Mouse (Mus musculus): ENCODE data around the gene Lmtk2. TPM values are rescaled to one million over a fixed set of nuclear protein-coding genes. Genes with fewer than 3 reads are reported as not detected.
A peak's percentile ranks its signal among the peaks of the same experiment; 100 is the strongest.

Lmtk2 gene
- total RNA-seq (2014; fragmentation: Nextera tagmentation): 7.2 and 7.3 TPM in 2 replicates
- 6.5 and 7.2 TPM in 2 replicates for total RNA-seq (2017)

DNA sequence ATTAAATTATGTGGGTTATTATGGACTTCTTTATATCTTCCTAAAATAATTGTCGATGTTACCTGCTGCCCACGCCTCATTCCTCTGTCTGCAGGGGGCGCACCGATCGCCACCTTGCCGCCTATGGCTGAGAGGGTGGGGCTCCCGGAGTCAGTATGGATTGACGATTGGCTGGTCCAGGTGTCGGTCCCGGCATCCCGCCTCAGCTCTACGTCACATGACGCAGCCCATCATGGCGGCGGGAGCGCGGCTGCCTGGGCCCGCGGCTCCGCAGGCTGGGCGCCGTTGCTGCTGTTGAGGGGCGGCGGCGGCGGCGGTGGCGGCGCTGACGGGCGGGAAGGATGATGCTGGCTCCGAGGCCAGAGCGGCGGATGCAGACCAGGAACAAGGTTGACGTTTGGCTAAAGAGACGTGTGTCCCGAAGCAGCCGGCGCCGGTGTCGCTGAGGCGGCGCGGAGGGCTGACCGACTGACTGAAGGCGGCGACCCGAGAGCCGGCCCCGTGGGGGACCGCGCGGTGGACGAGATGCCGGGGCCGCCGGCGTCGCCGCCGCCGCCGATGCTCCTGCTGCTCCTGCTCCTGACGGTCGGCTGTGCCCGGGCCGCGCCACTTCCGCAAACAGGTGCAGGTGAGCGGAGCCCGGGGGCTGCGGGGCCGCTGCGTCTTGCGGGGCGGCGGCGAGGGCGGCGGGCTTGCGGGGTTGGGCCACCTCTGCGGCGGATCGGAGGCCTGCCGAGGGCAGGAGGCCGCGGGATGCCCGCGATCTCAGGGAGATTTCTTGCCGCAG lies at the start of gene Lmtk2:
TSS of gene Lmtk2 (plus strand) at position 288 of the 787 bp plus-strand sequence.
- peak; percentile 98 for ATAC-seq (replicated peaks; ENCODE audit: poor library complexity, severe bottlenecking)

DNA sequence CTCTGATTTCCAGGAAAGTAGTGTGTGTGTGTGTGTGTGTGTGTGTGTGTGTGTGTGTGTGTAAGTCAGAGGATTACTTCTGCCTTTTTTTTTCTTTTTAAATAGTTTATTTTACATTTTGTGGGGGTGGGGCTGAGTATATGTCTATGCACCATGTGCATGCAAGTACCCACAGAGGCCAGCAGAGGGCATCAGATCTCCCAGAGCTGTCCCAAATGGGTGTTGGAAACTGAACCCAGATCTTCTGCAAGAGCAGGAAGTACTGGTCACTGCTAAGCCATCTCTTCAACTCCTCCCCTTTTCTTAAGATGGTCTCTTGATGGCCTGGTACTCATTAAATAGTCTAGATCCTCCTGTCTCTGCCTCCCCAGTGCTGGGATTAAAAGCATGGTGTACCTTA lies 49.0 kb upstream of the Lmtk2 start:
- ATAC-seq (replicated peaks; ENCODE audit: poor library complexity, severe bottlenecking): peak; percentile 87

DNA sequence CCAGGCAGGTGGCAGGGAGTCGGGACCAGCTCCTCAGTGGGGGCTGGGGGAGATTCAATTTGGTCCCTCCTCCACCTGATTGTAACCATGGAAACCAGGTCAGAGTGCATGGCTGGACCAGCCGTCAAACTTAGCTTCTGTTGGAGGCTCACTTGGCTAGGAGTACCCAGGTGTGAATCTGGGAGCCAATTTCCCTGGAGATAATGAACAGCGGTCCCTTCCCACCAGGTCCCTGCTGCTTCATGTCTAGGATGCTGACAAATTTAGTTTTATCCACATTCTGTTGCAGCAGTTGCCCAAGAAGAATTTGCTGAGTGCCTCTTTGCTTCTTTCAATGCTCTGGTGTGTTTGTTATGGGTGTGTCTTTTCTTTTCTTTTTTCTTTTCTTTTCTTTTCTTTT lies 46.8 kb upstream of the Lmtk2 start:
- no peak for ATAC-seq (replicated peaks; ENCODE audit: poor library complexity, severe bottlenecking)

DNA sequence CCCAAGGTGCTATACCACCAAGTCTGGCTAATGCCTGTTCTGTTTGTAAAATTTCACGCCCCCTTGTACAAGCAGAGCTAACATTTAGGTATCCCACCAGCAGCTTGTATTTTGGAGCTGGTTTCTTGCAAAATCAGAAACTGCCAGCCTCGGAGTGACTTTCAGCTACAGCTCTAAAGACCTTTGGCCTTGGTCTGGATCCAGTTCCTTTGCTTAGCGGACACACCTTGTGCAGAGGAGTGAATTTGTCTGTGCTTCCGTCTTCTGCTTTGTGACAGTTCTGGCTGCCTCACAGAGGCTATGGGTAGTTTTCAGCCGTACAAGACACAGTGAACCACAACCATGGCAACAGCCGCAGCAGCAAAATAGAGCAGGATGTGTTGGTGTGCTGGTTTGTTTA lies 45.9 kb upstream of the Lmtk2 start:
- no peak for ATAC-seq (replicated peaks; ENCODE audit: poor library complexity, severe bottlenecking)

DNA sequence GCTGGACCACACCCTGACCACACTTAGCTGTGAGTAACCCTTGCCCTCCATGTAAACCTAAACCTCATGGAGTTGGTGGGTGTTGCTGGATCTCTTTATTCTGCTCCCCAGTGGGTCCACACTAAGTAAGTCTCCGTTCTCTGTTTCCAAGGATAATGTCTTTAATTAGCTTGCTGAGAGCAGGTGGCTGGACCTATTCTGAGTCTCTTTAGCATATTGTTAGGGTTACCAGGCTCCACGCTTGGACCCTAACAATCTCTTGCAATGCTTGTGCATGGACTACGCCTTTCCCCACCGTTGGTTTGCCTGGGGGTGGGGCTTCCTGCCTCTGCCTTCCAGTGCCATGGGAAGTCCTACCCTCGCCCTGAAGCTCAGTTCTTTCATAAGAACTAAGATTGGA lies 36.1 kb upstream of the Lmtk2 start:
- no peak for ATAC-seq (replicated peaks; ENCODE audit: poor library complexity, severe bottlenecking)

DNA sequence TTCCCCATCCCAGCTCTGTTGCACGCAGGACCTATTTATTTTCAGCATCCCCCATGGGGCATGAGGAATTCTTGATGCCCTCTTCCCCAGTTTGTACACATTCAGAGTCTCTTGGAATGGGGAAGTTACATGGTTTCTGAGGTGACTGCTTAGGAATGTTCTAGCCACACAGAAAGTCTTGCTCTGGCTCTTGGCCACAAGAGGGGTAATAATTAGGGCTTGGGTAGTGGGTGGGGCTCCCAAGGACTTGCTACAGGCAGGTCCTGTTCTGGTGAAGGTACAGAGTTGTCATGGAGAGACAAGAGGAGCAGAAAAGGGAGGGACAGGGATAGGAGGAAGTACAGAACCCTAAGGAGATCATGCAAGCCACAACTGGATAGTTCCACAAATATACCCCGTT lies 34.2 kb upstream of the Lmtk2 start:
- peak; percentile 30 for ATAC-seq (replicated peaks; ENCODE audit: poor library complexity, severe bottlenecking)

DNA sequence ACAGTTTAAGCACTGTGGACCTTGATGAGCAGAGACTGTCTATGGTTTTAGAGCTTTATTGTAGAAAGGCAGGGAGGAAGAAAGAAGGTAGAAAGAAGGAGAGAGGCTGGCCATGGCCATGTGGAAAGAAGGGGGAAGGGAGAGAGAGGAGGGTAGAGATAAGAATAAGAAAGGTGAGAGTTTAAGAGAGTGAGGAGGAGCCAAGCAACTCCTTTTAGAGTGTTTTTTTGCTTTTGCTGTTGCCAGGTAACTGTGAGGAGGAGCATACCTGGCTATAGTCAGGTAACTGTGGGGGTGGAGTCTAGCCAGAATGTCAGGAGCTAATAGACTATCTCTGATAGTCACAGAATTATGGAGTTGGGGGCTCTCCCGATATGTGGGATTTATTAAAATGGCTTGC lies 30.2 kb upstream of the Lmtk2 start:
- no peak for ATAC-seq (replicated peaks; ENCODE audit: poor library complexity, severe bottlenecking)

DNA sequence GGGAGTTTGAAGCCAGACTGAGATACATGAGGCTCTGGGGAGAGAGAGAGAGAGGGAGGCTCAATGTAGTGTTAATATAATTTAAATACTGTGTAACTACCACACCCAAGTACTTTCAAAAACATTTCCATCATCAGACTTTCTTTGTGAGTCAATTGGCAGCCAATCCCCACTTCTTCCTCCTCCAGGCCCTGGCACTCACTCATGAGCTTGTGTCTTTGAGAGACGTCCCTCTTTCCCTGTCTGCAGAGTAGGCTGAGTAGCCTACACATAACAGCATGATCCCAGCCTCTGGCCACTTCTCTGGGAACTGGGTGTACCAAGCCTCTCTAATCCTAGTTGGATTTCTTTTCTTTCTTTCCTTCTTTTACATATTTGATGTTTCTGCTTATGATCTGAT lies 29.0 kb upstream of the Lmtk2 start:
- no peak for ATAC-seq (replicated peaks; ENCODE audit: poor library complexity, severe bottlenecking)

DNA sequence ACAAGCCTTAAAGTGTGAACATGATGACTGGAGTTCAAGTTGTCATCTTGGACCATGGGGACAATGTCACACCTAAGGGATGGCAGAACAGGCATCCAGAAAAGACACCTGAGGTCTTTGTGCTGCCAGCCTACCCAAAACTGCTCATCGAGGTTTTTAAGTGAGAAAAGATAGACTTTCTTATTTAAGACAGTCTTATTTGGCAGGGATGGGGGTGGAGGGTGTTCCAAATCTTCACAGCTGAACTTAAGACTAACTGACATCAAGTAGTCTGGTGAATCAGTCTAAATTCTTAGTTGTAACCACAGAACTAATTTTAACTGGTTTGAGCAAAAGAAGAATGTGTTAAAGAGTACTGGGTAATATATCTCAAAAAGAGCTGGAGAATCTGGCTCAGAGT lies 22.7 kb upstream of the Lmtk2 start:
- no peak for ATAC-seq (replicated peaks; ENCODE audit: poor library complexity, severe bottlenecking)

DNA sequence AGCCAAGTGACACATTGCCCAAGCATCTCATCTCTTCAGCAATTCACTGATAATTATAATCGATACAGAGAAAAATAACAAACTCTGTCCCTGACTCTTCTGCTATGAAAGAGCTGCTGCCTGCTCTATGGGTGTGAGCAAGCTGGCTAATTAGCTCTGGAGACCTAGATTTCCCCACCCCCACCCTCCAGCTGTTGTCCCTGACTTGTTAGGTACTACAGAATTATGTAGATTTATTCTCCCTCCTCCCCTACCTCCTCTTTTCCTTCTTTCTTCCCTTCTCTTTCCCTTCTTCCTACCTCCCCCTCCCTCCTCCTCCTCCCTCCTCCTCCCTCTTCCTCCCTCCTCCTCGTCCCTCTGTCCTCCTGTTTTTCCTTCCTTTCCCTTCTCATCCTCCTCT lies 19.4 kb upstream of the Lmtk2 start:
- no peak for ATAC-seq (replicated peaks; ENCODE audit: poor library complexity, severe bottlenecking)

DNA sequence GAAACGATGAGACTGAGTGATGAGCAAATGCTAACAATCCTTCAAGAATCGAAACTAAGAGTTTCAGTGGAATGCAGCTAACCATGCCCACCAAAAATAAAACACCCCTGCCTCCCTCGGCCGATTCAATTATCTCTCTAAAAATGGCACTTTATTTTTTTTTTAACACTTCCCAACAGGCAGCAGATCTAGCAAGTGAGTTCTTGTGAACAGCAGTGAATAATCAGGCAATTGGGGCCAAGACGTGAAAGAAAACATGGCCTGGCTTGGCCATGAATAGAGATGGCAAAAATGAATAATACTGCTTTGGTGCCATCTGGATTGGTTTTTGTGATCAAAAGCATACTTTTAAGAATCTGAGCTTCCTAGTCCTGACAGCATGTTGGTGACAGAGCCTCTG lies 18.2 kb upstream of the Lmtk2 start:
- ATAC-seq (replicated peaks; ENCODE audit: poor library complexity, severe bottlenecking): no peak

DNA sequence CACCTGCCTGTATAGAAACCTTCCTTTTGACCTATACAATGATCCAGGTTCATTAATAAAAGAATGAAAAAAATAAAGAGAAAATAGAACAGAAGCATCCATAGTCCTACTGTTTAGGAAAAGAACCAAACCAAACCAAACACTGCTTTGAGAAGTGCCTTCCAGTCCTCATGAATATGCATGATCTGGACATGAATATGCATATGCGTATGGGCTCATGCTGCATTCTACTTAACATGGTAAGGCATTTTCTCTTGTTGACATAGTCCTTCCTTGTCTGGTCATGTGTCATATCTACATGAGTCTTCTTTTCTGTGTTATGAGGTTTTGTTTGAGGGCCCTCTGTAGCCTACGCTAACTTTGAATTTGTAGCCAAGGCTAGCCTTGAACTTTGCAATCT lies 16.7 kb upstream of the Lmtk2 start:
- ATAC-seq (replicated peaks; ENCODE audit: poor library complexity, severe bottlenecking): no peak

DNA sequence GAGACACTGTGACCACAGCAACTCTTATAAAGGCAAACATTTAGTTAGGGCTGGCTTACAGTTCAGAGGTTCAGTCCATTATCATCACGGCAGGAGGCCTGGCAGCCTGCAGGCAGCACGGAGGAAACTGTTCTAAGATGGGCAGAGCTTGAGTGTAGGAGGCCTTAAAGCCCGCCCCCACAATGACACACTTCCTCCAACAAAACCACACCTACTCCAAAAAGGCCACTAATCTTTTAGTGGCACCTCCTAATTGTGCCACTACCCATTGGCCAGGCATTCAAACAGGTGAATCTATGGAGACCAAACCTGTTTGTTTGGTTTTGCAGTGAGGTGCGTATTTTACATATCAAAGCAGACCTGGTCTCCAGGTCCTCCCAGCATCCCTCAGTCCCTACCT lies 16.0 kb upstream of the Lmtk2 start:
- no peak for ATAC-seq (replicated peaks; ENCODE audit: poor library complexity, severe bottlenecking)

DNA sequence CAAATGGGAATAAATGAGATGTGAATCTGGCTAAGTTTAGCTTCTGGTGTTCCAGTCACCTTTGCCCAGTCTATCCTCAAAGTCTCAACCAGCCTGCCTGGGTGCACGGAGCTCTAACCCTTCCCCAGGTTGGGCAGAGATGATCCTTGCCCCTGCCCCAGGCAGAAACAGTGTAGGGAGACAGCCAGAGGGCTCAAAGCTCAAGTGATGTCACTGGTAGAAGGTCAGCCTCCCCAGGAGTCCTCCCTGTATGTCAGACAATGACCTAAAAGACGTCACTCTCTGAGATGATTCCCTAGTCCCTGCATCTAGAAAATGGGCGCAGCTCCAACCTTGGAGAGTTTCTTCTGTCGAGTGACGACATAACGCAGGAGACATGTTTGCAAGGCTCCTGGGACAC lies 14.5 kb upstream of the Lmtk2 start:
- ATAC-seq (replicated peaks; ENCODE audit: poor library complexity, severe bottlenecking): no peak

DNA sequence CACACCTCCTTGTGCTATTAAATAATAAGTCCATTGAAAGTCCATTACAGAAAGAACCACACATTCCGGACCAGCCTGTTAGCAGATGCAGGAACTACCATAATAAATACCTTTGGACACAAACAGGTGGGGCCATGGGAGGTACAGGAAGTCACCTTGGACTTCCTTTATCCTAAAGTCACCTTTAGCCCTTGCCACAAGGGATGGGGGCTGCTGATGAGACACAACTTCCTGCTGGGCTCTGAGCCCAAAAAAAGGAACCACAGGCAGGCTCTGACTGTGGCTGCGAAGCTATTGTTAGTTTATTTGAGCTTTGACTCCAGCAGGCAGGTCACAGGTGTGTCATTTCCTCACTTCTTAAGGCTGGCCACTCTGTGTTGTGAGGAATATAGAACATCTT lies 13.7 kb upstream of the Lmtk2 start:
- peak; percentile 59 for ATAC-seq (replicated peaks; ENCODE audit: poor library complexity, severe bottlenecking)

DNA sequence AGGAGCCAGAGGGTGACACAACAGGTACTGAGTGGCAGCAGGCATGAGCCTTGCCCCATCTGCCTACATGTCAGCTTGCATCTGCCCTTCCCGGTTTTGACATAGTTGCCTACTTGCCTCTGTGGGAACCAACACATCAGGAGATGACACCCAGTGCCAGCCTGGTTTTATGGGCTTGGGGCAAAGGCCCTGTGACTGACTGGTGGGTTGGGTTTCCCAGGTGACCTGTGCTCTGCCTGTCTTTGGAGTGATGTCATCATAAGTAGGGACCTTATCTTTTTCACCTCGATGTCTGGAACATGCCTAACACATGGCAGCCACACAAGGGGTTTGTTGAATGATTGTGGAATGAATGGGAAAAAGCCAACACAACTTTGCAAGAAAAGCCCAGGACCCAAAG lies 11.9 kb upstream of the Lmtk2 start:
- ATAC-seq (replicated peaks; ENCODE audit: poor library complexity, severe bottlenecking): no peak

DNA sequence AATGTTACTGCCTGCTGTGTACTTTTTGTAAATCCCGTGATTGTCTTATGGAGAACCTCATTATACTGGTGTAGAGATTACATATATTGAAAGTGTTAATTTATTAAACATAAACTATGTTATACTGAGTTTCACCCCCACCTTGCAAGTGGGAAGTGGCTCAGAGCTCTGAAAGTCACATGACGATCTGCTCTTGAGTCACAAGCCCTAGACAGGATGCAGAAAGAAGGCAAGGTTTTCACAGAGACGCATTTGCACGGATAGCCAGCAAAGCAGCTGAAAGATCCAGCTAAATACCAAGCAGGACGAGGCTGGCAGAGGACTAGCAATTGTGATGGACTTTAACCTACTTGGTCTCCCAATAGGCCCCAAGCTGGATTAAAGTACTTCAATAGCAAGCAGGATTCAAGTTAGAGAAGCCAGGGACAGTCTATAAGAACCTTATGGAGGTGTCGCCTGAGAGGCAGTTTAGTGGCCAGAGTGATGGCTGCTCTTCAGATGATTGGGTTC lies 4.7 kb upstream of the Lmtk2 start:
- ATAC-seq (replicated peaks; ENCODE audit: poor library complexity, severe bottlenecking): peak; percentile 33; the same call in 1 of the 2 replicates

DNA sequence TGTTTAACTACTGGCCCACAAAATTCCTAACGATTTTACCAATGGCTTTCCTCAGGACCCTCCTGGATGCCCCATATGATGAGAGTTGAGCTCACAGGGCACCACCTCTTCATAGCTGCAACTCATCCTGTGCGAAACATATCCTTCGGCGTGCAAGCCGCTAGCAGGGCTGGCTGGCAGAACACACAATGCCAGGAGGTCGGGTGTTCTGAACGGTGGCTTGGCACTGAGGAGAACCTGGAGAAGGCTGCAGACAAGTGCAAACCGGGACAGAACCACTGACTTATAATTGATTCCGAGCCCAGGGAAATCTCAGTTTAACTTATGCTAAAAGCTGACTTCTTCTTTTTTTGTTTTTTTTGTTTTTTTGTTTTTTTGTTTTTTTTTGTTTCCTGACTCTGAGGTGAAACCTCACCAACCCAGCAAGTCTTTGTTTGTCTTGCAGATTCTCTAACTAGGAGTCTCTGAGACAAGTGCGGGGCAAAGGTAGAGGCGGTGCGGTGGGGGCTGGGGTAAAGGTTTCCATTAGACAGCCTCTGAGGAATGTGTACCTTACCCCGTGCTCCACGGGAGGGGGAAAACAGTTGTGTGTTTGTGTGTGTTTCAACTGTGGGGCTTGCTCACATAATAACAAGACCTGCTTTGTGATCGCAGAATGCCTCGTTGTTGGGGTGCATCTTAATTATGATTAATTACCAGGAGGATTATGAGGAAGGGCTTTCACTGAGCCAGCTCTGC lies 2.2 kb upstream of the Lmtk2 start:
- no peak for ATAC-seq (replicated peaks; ENCODE audit: poor library complexity, severe bottlenecking)

DNA sequence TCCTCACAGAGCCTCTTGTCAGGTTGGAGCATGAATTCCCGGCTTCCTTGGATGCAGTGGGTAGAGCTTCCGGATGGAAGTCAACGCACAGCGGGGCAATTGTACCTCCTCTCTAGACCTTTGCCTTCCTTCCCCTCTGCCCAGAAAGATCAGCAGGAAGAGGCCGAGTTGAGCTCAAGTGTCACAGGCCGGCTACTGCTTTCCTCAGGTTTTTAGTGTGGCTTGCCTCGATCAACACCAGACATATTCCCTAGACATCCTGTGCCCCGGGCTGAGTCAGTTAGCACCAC lies 1.7 kb upstream of the Lmtk2 start:
- no peak for ATAC-seq (replicated peaks; ENCODE audit: poor library complexity, severe bottlenecking)

DNA sequence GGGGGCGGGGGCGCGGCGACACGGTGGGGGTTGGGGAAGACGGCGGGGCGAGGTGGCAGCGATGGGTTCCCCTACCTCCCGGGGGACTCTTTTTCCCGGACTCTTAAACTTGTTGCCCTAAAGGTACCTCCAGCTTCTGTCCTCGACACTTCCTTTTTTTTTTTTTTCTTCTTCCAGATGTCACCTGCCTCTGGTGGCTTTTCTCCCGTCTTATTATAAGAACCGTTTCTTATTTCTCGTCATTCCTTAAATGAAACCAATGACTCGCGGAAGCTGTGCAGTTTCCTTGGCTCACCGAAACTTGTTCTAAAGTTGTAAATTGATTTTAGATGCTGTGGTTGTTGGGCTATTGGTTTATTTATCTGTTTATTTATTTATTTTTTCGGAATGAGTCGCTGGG lies 712 bp downstream of the Lmtk2 start:
- no peak for ATAC-seq (replicated peaks; ENCODE audit: poor library complexity, severe bottlenecking)

DNA sequence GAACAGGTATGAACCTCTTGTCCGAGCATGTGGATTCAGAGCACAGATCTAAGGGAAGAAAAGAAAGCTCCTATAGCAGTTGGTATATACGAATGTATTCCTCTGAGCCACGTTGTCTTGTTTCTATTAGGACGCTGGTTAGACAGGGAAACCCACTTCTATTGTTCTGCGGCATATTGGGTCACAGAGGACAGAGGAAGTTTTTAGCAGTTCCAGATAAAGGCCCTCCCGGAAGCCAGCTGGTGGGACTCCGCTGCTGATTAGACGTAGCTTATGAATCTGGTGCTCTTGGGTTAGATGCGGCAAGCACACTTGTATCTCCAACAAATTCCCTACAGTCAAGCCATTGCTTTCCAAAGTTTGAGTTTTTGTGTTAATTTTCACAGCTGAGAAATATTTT lies 4.8 kb downstream of the Lmtk2 start:
- ATAC-seq (replicated peaks; ENCODE audit: poor library complexity, severe bottlenecking): peak; percentile 11; the same call in 1 of the 2 replicates
